Mouse (Mus musculus) limb, embryonic 14.5 days (tissue): ENCODE results near the gene Sap18b. TPM values are rescaled to one million over a fixed set of nuclear protein-coding genes. Genes with fewer than 3 reads are reported as not detected.

ENCODE experiments used
- ATAC-seq: fragments of 200-750 bp; cut with Nextera tagmentation; 2 replicates; pipeline ENCODE4 v1.8.0; 2017; ENCODE audit warnings: low read depth, moderate number of reproducible peaks, moderate TSS enrichment; ENCODE audit not compliant: low FRiP score
- DNase-seq: peaks from one replicate; pipeline ENCODE4 v3.0.0-alpha.2; 2015; ENCODE audit warnings: low spot score
- H3K27ac ChIP-seq: fragments of 300-500 bp; sonication (generic); replicated peaks from 2 replicates; pipeline ENCODE4 v1.5.1; 2014; ENCODE audit warnings: low read depth, mild to moderate bottlenecking, low read length, moderate library complexity, mixed read lengths
- H3K27me3 ChIP-seq: fragments of 300-500 bp; sonication (generic); 2 replicates; pipeline ENCODE4 v1.6.1; 2014; ENCODE audit warnings: low read length, mixed read lengths; ENCODE audit not compliant: control insufficient read depth, insufficient read depth
- H3K36me3 ChIP-seq: fragments of 300-500 bp; sonication (generic); 2 replicates; pipeline ENCODE4 v1.6.1; 2014; ENCODE audit warnings: mild to moderate bottlenecking, low read length, moderate library complexity, mixed read lengths; ENCODE audit not compliant: control insufficient read depth, insufficient read depth
- H3K4me1 ChIP-seq: fragments of 300-500 bp; sonication (generic); 2 replicates; pipeline ENCODE4 v1.6.1; 2014; ENCODE audit warnings: antibody characterized with exemption, low read length, mixed read lengths; ENCODE audit not compliant: control insufficient read depth, insufficient read depth
- H3K4me2 ChIP-seq: fragments of 300-500 bp; sonication (generic); replicated peaks from 2 replicates; pipeline ENCODE4 v1.6.1; 2014; ENCODE audit warnings: low read depth, mild to moderate bottlenecking, low read length, moderate library complexity; ENCODE audit not compliant: severe bottlenecking
- H3K4me3 ChIP-seq: fragments of 300-500 bp; sonication (generic); replicated peaks from 2 replicates; pipeline ENCODE4 v1.5.1; 2014; ENCODE audit warnings: low read length
- H3K9ac ChIP-seq: fragments of 300-500 bp; sonication (generic); 2 replicates; pipeline ENCODE4 v1.6.1; 2014; ENCODE audit warnings: mild to moderate bottlenecking, low read depth, low read length, moderate library complexity; ENCODE audit not compliant: severe bottlenecking
- H3K9me3 ChIP-seq: fragments of 300-500 bp; sonication (generic); 2 replicates; pipeline ENCODE4 v1.6.1; 2016; ENCODE audit warnings: low read length; ENCODE audit not compliant: control insufficient read depth
- POLR2A ChIP-seq: fragments of 200-500 bp; IDR thresholded peaks from 2 replicates; pipeline ENCODE4 v1.8.0; 2012; ENCODE audit warnings: inconsistent platforms, mild to moderate bottlenecking, moderate library complexity, borderline replicate concordance; ENCODE audit not compliant: insufficient read depth, insufficient read length; ENCODE audit errors: extremely low read depth
- WGBS: fragments of 180-500 bp; shearing (Covaris S2); extraction: QIAGEN DNeasy Blood & Tissue Kit; methylation state at CpG from one replicate; pipeline ENCODE4 v1.1.7; 2014; 5-methylcytosine and 5-hydroxymethylcytosine counted together
- polyA plus RNA-seq, 2 experiments: library from polyadenylated mRNA; depleted of rRNA in 1 of 2; stranded (reverse) in 1 of 2; unstranded in 1 of 2; fragments of >200 nt; fragmentation: Nextera tagmentation in 1 of 2; extraction: Ambion mirVana in 1 of 2; gene quantifications; 2 replicates each; pipeline versions ENCODE4 v1.2.1 to v1.2.3; 2012 to 2014

Gene Sap18b
- polyA plus RNA-seq, 2 experiments: 138 to 327 TPM

DNA sequence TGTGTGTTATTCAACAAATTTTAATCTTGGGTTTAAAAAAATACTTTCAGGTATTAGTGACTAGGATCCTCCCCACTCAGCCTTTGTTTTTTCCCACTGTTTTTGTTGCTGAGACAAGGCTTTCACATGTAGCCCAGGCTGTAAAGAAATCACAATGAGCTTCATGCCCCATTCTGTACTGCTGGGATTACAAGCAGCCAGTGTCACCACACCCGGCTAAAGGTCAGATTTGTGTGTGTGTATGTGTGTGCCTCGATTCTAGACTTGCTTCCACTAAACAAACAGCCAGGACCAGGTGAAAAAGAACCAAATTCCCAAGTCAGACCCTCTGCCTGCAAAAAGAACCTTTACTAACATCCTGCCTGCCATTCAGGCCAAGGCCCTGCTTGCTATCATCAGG lies 19.7 kb upstream of the Sap18b start:
- DNase-seq (no peak), ATAC-seq (no peak)
- TF ChIP-seq POLR2A: no peak
- Histone ChIP-seq H3K4me3 (peak overlapping the region; percentile 100), H3K27ac (no peak overlapping the region), H3K4me2 (peak overlapping the region; percentile 68), H3K9me3 (no peaks in the 10 kb centered on the region), H3K4me1 (peaks cover 14% of the 10 kb centered on the region), H3K9ac (no peak overlapping the region), H3K36me3 (peaks cover 12% of the 10 kb centered on the region), H3K27me3 (no peaks in the 10 kb centered on the region)
- WGBS: 75% methylated on average over 2 of the region's 2 CpGs

GRCm38 (mm10) chr8:95806461-95807191 lies 18.5 kb upstream of the Sap18b start:
- H3K9me3 ChIP-seq: no peaks in the 10 kb centered on the region
- peaks cover 4% of the 10 kb centered on the region; the same call in 1 of the 2 replicates for H3K36me3 ChIP-seq
- H3K4me1 ChIP-seq: peaks cover 14% of the 10 kb centered on the region
- DNase-seq: peak; percentile 48
- WGBS: 1% methylated on average over 23 of the region's 69 CpGs
- H3K27me3 ChIP-seq: no peaks in the 10 kb centered on the region
- peak overlapping the region; percentile 95 for H3K27ac ChIP-seq
- H3K4me2 ChIP-seq: peak overlapping the region; percentile 68
- H3K4me3 ChIP-seq: peak overlapping the region; percentile 100
- peak overlapping the region; percentile 98 for H3K9ac ChIP-seq
- no peak for TF ChIP-seq POLR2A
- no peak for ATAC-seq

GRCm38 (mm10) chr8:95807331-95807843 lies 17.8 kb upstream of the Sap18b start, which contains the start of gene Cnot1:
Gene Cnot1 (minus strand): TSS chr8:95807464.
- Histone ChIP-seq H3K9me3 (no peaks in the 10 kb centered on the region), H3K9ac (peak within 1 kb of the TSS; percentile 98), H3K4me3 (peak within 1 kb of the TSS; percentile 100), H3K4me1 (peaks cover 14% of the 10 kb centered on the region), H3K27me3 (no peaks in the 10 kb centered on the region), H3K27ac (peak within 1 kb of the TSS; percentile 96), H3K36me3 (peaks cover under 1% of the 10 kb centered on the region; the same call in 1 of the 2 replicates), H3K4me2 (peak within 1 kb of the TSS; percentile 68)
- TF ChIP-seq POLR2A: peak; percentile 40; the same call in 1 of the 2 replicates
- WGBS: under 1% methylated on average over 44 of the region's 44 CpGs
- DNase-seq: peak; percentile 99
- peak; percentile 98 for ATAC-seq

GRCm38 (mm10) chr8:95807861-95808260 lies 17.3 kb upstream of the Sap18b start:
- peak overlapping the region; percentile 47 for H3K9ac ChIP-seq
- peak overlapping the region; percentile 100 for H3K4me3 ChIP-seq
- H3K9me3 ChIP-seq: no peaks in the 10 kb centered on the region
- no peaks in the 10 kb centered on the region for H3K36me3 ChIP-seq
- H3K27me3 ChIP-seq: no peaks in the 10 kb centered on the region
- H3K27ac ChIP-seq: peak overlapping the region; percentile 96
- ATAC-seq (peak; percentile 93), DNase-seq (peak; percentile 96)
- TF ChIP-seq POLR2A: no peak; the same call in 1 of the 2 replicates
- H3K4me2 ChIP-seq: peak overlapping the region; percentile 59
- 0% methylated on average over 20 of the region's 20 CpGs for WGBS
- peaks cover 14% of the 10 kb centered on the region for H3K4me1 ChIP-seq

DNA sequence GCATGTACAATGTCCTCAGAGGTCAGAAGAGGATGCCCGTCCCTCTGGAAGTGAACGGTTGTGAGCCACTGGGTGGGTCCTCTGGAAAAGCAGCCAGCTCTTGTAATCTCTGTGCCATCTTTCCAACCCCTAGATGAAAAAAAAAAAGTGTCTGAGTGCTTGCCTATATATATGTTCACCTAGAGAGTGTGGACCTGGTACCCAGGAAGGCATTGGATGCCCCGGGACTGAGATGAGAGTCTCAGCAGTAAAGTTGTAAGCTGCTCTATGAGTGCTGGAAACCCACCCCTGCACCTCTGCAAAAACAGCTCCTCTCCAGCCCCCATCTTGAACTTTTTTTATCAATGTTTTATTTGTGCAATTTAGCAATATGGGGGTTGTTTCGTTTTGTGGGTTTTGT lies 16.5 kb upstream of the Sap18b start:
- no peak for ATAC-seq
- no peak overlapping the region for H3K9ac ChIP-seq
- no peak overlapping the region for H3K4me2 ChIP-seq
- no peaks in the 10 kb centered on the region for H3K9me3 ChIP-seq
- no peak overlapping the region for H3K27ac ChIP-seq
- TF ChIP-seq POLR2A: no peak
- H3K4me3 ChIP-seq: no peak overlapping the region
- WGBS: 83% methylated on average over 4 of the region's 4 CpGs
- no peaks in the 10 kb centered on the region for H3K36me3 ChIP-seq
- no peaks in the 10 kb centered on the region for H3K27me3 ChIP-seq
- H3K4me1 ChIP-seq: peaks cover 14% of the 10 kb centered on the region
- DNase-seq: no peak
